Mouse (Mus musculus) brain, embryonic 14.5 days (tissue): ENCODE data around the gene Zc2hc1c. TPM values are rescaled to one million over a fixed set of nuclear protein-coding genes. Genes with fewer than 3 reads are reported as not detected.

Source experiments
- DNase-seq: peaks from one replicate; pipeline ENCODE4 v3.0.0-alpha.2; 2011; ENCODE audit warnings: low read depth
- CTCF ChIP-seq: fragments of 200-500 bp; IDR thresholded peaks from 2 replicates; pipeline ENCODE4 v1.5.1; 2012; ENCODE audit warnings: inconsistent platforms, mild to moderate bottlenecking, moderate library complexity, borderline replicate concordance; ENCODE audit not compliant: insufficient read depth, insufficient read length; ENCODE audit errors: extremely low read depth
- POLR2A ChIP-seq: fragments of 200-500 bp; IDR thresholded peaks from 2 replicates; pipeline ENCODE4 v1.6.1; 2012; ENCODE audit warnings: mild to moderate bottlenecking, inconsistent platforms, borderline replicate concordance; ENCODE audit not compliant: poor library complexity, insufficient read depth, insufficient read length, severe bottlenecking; ENCODE audit errors: extremely low read depth
- polyA plus RNA-seq: library from polyadenylated mRNA; depleted of rRNA; stranded (reverse); fragments of >200 nt; gene quantifications from 2 replicates; pipeline ENCODE4 v1.2.3, GENCODE M21; 2012; rRNA removed

Gene Zc2hc1c
- polyA plus RNA-seq, 1 experiment = 0.92 TPM

DNA sequence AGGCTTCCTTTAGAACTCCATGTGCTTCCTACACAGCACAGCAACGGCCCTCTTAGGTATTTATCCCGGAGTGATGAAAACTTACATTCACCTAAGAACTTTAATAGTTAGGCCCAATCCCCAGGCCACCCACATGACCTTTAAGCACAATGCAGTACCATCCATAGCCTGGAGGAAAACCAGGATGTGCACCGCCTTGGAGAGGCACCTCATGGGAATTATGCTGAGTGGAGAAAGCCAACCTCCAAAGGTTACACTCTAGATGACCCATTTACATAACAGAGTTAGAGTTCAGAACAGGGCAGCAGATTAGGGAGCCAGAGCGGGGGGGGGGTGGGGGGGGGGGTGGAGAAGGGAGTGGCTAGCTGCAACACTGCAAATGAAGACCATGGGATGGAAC lies 53.9 kb downstream of the Zc2hc1c start:
- no peak for DNase-seq
- TF ChIP-seq CTCF (no peak), POLR2A (no peak)

DNA sequence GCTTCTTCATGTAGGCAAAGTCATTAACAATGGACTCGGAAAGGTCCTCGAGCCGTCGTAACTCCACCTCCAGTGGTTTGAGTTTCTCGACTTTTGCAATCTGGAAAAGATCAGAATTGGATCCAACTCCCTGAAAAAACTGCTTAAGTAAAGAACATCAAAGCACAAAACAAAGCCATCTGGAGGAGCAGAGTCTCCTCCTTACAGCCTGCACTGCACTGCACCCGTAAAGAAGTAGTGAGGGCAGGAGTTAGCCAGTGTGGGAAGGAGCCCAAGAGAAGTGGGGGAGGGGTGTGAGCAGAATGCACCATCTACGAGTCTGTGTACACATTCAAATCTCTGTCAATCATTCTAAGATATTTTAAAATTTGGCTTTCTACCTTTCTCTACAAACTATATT lies 55.9 kb downstream of the Zc2hc1c start:
- TF ChIP-seq CTCF (no peak), POLR2A (no peak)
- no peak for DNase-seq

DNA sequence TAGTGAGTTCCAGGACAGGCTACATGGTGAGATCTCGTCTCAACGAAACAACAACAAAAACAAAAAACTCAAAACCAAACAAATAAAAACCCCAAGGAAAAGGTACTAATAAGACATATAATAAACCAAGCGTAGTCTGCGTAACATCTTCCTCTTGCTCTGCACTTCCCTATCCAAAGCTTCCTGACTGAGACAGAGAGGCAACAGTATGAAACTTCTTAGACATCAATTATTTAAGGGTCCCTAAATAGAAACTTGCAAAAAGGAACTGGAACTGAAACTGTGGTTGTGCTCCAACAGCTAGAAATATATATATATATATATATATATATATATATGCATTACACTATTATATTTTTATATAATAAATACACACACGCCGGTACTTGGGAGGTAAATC lies 57.2 kb downstream of the Zc2hc1c start:
- no peak for DNase-seq
- TF ChIP-seq CTCF (no peak), POLR2A (no peak)

DNA sequence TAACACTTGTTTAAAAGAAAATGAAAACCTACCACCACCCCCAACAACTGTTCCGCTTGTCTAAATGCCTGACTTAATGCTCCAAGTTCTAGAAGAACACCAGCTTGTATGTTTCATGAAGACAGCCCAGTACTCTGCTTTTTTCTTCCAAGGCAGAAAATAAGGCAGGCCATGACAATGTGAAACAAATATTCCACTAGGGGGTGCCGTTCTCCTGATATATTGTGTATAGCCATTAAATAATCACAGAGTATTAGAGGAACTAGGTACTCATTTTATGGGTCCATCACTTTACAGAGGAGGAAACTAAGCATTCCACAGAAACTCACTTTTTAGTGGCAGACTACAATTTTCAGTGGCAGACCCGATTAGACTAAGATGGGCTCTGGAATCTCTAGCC lies 58.0 kb downstream of the Zc2hc1c start:
- TF ChIP-seq POLR2A (no peak), CTCF (peak; percentile 37; the same call in 1 of the 2 replicates)
- peak; percentile 85 for DNase-seq

DNA sequence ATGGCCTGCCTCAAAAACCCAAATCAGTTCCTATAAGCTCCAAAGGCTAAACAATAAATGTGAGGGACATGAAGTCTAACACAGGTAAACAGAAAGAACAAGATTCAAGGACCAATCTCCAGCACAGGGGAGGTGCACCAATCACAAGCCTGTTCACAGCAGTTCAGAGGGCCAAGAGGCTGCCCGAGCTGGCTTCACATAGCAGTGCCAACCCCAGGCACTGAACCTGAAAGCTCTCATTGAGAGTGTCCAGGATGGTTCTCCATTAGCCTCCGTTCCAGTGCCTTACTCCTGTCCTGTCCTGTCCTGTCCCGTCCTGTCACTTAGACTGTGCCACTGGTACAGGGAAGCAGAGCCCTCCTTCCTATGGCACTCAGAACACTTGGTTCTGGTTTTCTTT lies 58.8 kb downstream of the Zc2hc1c start:
- DNase-seq = no peak
- TF ChIP-seq POLR2A = no peak
- no peak for TF ChIP-seq CTCF

DNA sequence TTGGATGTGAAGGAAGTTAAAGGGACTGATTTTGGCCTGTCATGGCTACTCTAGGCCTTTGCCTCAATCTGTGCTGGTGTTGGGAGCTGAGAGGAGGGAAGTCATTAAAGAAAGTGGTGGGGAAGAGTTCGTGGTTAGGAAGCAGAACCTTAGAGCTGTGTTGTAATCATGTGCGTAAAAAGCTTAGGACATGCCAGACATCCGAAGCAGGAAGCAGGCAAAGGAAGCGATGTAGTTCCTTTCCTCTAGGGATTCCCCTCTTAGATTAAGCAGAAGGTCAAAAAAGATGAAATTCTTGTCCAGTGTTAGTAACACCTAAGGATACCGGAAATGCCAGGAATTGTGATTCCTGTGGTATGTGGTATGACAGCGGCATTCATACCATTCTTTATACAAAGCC lies 59.9 kb downstream of the Zc2hc1c start:
- TF ChIP-seq POLR2A = no peak
- no peak for TF ChIP-seq CTCF

More for the DNA sequence above, 59.9 kb downstream of the Zc2hc1c start:
- DNase-seq = no peak

Other genes with a start within 250 kb of the Zc2hc1c start
- 0.60 and 0.98 TPM in 2 replicates for gene Prox2, start 177.8 kb upstream of the Zc2hc1c start, polyA plus RNA-seq
- gene Dlst, start 177.8 kb upstream of the Zc2hc1c start, polyA plus RNA-seq = 145 and 157 TPM in 2 replicates
- gene Rps6kl1, start 137.3 kb upstream of the Zc2hc1c start, polyA plus RNA-seq = 26.9 and 28.2 TPM in 2 replicates
- 5.0 and 5.7 TPM in 2 replicates for gene Pgf, start 110.8 kb upstream of the Zc2hc1c start, polyA plus RNA-seq
- gene Eif2b2, start 69.1 kb upstream of the Zc2hc1c start, polyA plus RNA-seq = 118 and 154 TPM in 2 replicates
- gene Mlh3, start 18.0 kb upstream of the Zc2hc1c start, polyA plus RNA-seq = 10.1 TPM in 2 replicates
- 27.6 and 38.6 TPM in 2 replicates for gene Acyp1, start 153 bp upstream of the Zc2hc1c start, polyA plus RNA-seq
- 31.6 and 33.8 TPM in 2 replicates for gene Nek9, start 50.8 kb downstream of the Zc2hc1c start, polyA plus RNA-seq
- 130 and 162 TPM in 2 replicates for gene Tmed10, start 86.3 kb downstream of the Zc2hc1c start, polyA plus RNA-seq
- 1.9 and 2.0 TPM in 2 replicates for gene Fos, start 185.3 kb downstream of the Zc2hc1c start, polyA plus RNA-seq